24 mouse cellular contexts compared by ENCODE assay signal in genomic region chr11:113133407-113133806, GRCm38 (mm10).
DNase-seq lines count a peak whose midpoint lies in the region; ATAC-seq and TF ChIP-seq lines count a peak whose summit lies in the region.
"Had no signal": no experiment of that assay in that cellular context is flagged by ENCODE, and none has a peak within 500 bp of the region (broad histone marks: within the 10 kb centered on the region; RNA-seq: fewer than 3 reads in every experiment).

No protein-coding gene starts in this region.

- intact Hi-C loops in heart, postnatal 10 days (cut with DNase I), result no loop called here
- intact Hi-C loops in left cerebral cortex, adult 2 months (cut with DNase I), result no loop called here

- DNase-seq in heart, adult 11 months, result peak; percentile 87
- DNase-seq in heart, postnatal 10 days, result no peak
- DNase-seq in left cerebral cortex, adult 2 months (ENCODE audit: extremely low spot score in 1 of 2, low spot score in 2 of 2), result no peak
- no peak for DNase-seq in left cerebral cortex, adult 8-10 months (ENCODE audit: low spot score in 2 of 2)
- DNase-seq in ovary, postnatal 36 days (ENCODE audit: low spot score), result no peak
- DNase-seq: adrenal gland, adult 8-10 months; cerebellum, adult 8-10 months; embryo, embryonic 11 days; gastrocnemius, postnatal 14 days; heart, adult 18-20 months; heart, postnatal 4 days; kidney, postnatal 14 days; left cerebral cortex, postnatal 4 days; liver, postnatal 0 days; lung, postnatal 14 days; right cerebral cortex, adult 18-20 months; right cerebral cortex, postnatal 4 days; thymus, postnatal 4 days had no signal

- H3K4me3 ChIP-seq in left cerebral cortex, adult 2 months, result no peak overlapping the region
- H3K4me3 ChIP-seq: erythroblast, embryonic 14.5 days; forebrain, embryonic 12.5 days; liver, embryonic 12.5 days; midbrain, embryonic 13.5 days had no signal

- H3K27ac ChIP-seq in left cerebral cortex, adult 2 months, result peak overlapping the region; percentile 40
- H3K27ac ChIP-seq: forebrain, embryonic 12.5 days; liver, embryonic 12.5 days; midbrain, embryonic 13.5 days had no signal

- TF ChIP-seq CTCF in left cerebral cortex, adult 2 months (IDR thresholded peaks at IDR 0.05), result no peak

- ATAC-seq in common myeloid progenitor, adult 5-6 weeks (replicated peaks; ENCODE audit: low read depth, poor library complexity, severe bottlenecking), result peak; percentile 58
- peak; percentile 63 for ATAC-seq in megakaryocyte progenitor cell, adult 5-6 weeks (replicated peaks; ENCODE audit: poor library complexity)
- ATAC-seq: liver, embryonic 12.5 days had no signal
